Mouse (Mus musculus) neural tube, embryonic 11.5 days (tissue): ENCODE data around the gene Bex2. TPM values are rescaled to one million over a fixed set of nuclear protein-coding genes. Genes with fewer than 3 reads are reported as not detected.

Experiments used
- polyA plus RNA-seq: library from polyadenylated mRNA; unstranded; fragments of >200 nt; fragmentation: Nextera tagmentation; extraction: Ambion mirVana; gene quantifications from 2 replicates; pipeline ENCODE4 v1.2.1, GENCODE M21; 2014

The Bex2 gene
- polyA plus RNA-seq, 1 experiment from 2014 or later = 298 TPM

Other genes starting within 250 kb of the Bex2 start
- 42.4 and 45.1 TPM in 2 replicates for gene Gprasp2, start 229.2 kb downstream of the Bex2 start, polyA plus RNA-seq
- gene Arxes2, start 74.4 kb downstream of the Bex2 start, polyA plus RNA-seq = 109 and 123 TPM in 2 replicates
- gene Arxes1, start 34.9 kb downstream of the Bex2 start, polyA plus RNA-seq = 42.7 and 44.7 TPM in 2 replicates
- gene Nxf3, start 17.0 kb upstream of the Bex2 start, polyA plus RNA-seq = not detected in 2 replicates
- gene Bex4, start 70.8 kb upstream of the Bex2 start, polyA plus RNA-seq = 65.6 and 70.7 TPM in 2 replicates
- 201 and 224 TPM in 2 replicates for gene Tceal8, start 104.1 kb upstream of the Bex2 start, polyA plus RNA-seq
- gene Tceal5, start 135.6 kb upstream of the Bex2 start, polyA plus RNA-seq = 1.4 and 4.3 TPM in 2 replicates
- gene Tceal7, start 146.5 kb upstream of the Bex2 start, polyA plus RNA-seq = 4.0 and 5.6 TPM in 2 replicates
- 111 and 118 TPM in 2 replicates for gene Bex1, start 147.3 kb upstream of the Bex2 start, polyA plus RNA-seq
- 410 and 445 TPM in 2 replicates for gene Tceal9, start 176.8 kb upstream of the Bex2 start, polyA plus RNA-seq
- 670 and 697 TPM in 2 replicates for gene Bex3, start 202.0 kb upstream of the Bex2 start, polyA plus RNA-seq